Mouse (Mus musculus) embryonic fibroblast, embryonic 13.5 days (primary cell): ENCODE measurements at regions not wholly inside any gene's neighbourhood (a gene's known extent, or its start where the extent isn't known, plus 50 kb on each side); places are given as distances from the start of the nearest gene placed in this dataset.

ENCODE experiments used
- H3K27ac ChIP-seq: 2 replicates; pipeline ENCODE4 v1.5.1; 2012; ENCODE audit warnings: low read length, control low read depth, inconsistent platforms; ENCODE audit not compliant: insufficient read depth
- H3K4me1 ChIP-seq: 2 replicates; pipeline ENCODE4 v1.6.1; 2011; ENCODE audit warnings: low read length; ENCODE audit not compliant: control insufficient read depth, insufficient read depth
- H3K4me3 ChIP-seq: 2 replicates; pipeline ENCODE4 v1.5.1; 2011; ENCODE audit warnings: mild to moderate bottlenecking, control low read depth, low read length; ENCODE audit not compliant: insufficient read depth
- CTCF ChIP-seq: IDR thresholded peaks from 2 replicates; pipeline ENCODE4 v1.5.1; 2011; ENCODE audit warnings: mild to moderate bottlenecking, control low read depth, low read length, moderate library complexity, borderline replicate concordance; ENCODE audit not compliant: insufficient read depth
- POLR2A ChIP-seq: IDR thresholded peaks from 2 replicates; pipeline ENCODE4 v1.6.1; 2011; ENCODE audit warnings: low read depth, mild to moderate bottlenecking, control low read depth, low read length, moderate library complexity

- TF ChIP-seq CTCF (no peak), POLR2A (no peak)
- no peak overlapping the region for H3K27ac ChIP-seq
- H3K4me1 ChIP-seq: no peaks in the 10 kb centered on the region
- no peak overlapping the region for H3K4me3 ChIP-seq
Observed at GRCm38 (mm10) chr7:40142906-40143305, 625.3 kb downstream of the Zfp619 start.

GRCm38 (mm10) chr7:40144431-40144830 is 626.9 kb downstream of the Zfp619 start:
- no peak overlapping the region for H3K4me3 ChIP-seq
- no peaks in the 10 kb centered on the region for H3K4me1 ChIP-seq
- TF ChIP-seq CTCF (no peak), POLR2A (no peak)
- H3K27ac ChIP-seq: no peak overlapping the region

- TF ChIP-seq CTCF (no peak), POLR2A (no peak)
- Histone ChIP-seq H3K4me1 (no peaks in the 10 kb centered on the region), H3K27ac (no peak overlapping the region), H3K4me3 (no peak overlapping the region)
Observed at GRCm38 (mm10) chr7:40177570-40177969, 660.0 kb downstream of the Zfp619 start.

GRCm38 (mm10) chr7:40195366-40195765 is 677.8 kb downstream of the Zfp619 start:
- no peaks in the 10 kb centered on the region for H3K4me1 ChIP-seq
- TF ChIP-seq CTCF (no peak), POLR2A (no peak)
- no peak overlapping the region for H3K4me3 ChIP-seq
- H3K27ac ChIP-seq: no peak overlapping the region

GRCm38 (mm10) chr7:40202615-40203014 is 685.0 kb downstream of the Zfp619 start:
- Histone ChIP-seq H3K27ac (no peak overlapping the region), H3K4me3 (no peak overlapping the region), H3K4me1 (no peaks in the 10 kb centered on the region)
- TF ChIP-seq CTCF: no peak
- no peak for TF ChIP-seq POLR2A

- Histone ChIP-seq H3K4me1 (no peaks in the 10 kb centered on the region), H3K27ac (no peak overlapping the region), H3K4me3 (no peak overlapping the region)
- no peak for TF ChIP-seq CTCF
Observed at GRCm38 (mm10) chr7:40211956-40212355, 686.2 kb upstream of the Vstm2b start.

- H3K27ac ChIP-seq: no peak overlapping the region
Observed at GRCm38 (mm10) chr7:40212576-40212975, 685.6 kb upstream of the Vstm2b start.

GRCm38 (mm10) chr7:40213646-40214045 is 684.5 kb upstream of the Vstm2b start:
- H3K4me1 ChIP-seq: no peaks in the 10 kb centered on the region
- TF ChIP-seq CTCF (no peak), POLR2A (no peak)
- H3K4me3 ChIP-seq: no peak overlapping the region
- H3K27ac ChIP-seq: no peak overlapping the region

More at GRCm38 (mm10) chr7:40212576-40212975, 685.6 kb upstream of the Vstm2b start:
- TF ChIP-seq POLR2A: no peak
- no peak for TF ChIP-seq CTCF
- no peak overlapping the region for H3K4me3 ChIP-seq
- no peaks in the 10 kb centered on the region for H3K4me1 ChIP-seq

- Histone ChIP-seq H3K27ac (no peak overlapping the region), H3K4me3 (no peak overlapping the region), H3K4me1 (no peaks in the 10 kb centered on the region)
- no peak for TF ChIP-seq CTCF
- no peak for TF ChIP-seq POLR2A
Observed at GRCm38 (mm10) chr7:40214395-40214794, 683.7 kb upstream of the Vstm2b start.

GRCm38 (mm10) chr7:40215271-40215670 is 682.9 kb upstream of the Vstm2b start:
- Histone ChIP-seq H3K4me1 (no peaks in the 10 kb centered on the region), H3K27ac (no peak overlapping the region), H3K4me3 (no peak overlapping the region)
- no peak for TF ChIP-seq CTCF
- no peak for TF ChIP-seq POLR2A

- H3K27ac ChIP-seq: no peak overlapping the region
- H3K4me1 ChIP-seq: no peaks in the 10 kb centered on the region
- TF ChIP-seq POLR2A (no peak), CTCF (no peak)
- no peak overlapping the region for H3K4me3 ChIP-seq
Observed at GRCm38 (mm10) chr7:40220549-40220948, 677.6 kb upstream of the Vstm2b start.
